Mouse (Mus musculus) skeletal muscle tissue, postnatal 0 days (tissue): ENCODE data around the gene Pskh1. TPM values are rescaled to one million over a fixed set of nuclear protein-coding genes. Genes with fewer than 3 reads are reported as not detected.

Experiments
- microRNA-seq, 2 experiments: library from miRNA; unstranded; fragments of <30 nt; microRNA quantifications; one replicate each; pipeline ENCODE4; 2016
- polyA plus RNA-seq: library from polyadenylated mRNA; unstranded; fragments of >200 nt; fragmentation: Nextera tagmentation; extraction: Ambion mirVana; gene quantifications from 2 replicates; pipeline ENCODE4 v1.2.1, GENCODE M21; 2015

Pskh1 gene
- 16.8 and 17.0 TPM in 2 replicates for polyA plus RNA-seq

GRCm38 (mm10) chr8:105900180-105900940 lies at the start of gene Pskh1:
Pskh1 (plus strand) TSS chr8:105900441.

GRCm38 (mm10) chr8:105853178-105853577 lies 47.1 kb upstream of the Pskh1 start, which contains the start of gene Cenpt:
Cenpt (minus strand) TSS chr8:105853278.

DNA sequence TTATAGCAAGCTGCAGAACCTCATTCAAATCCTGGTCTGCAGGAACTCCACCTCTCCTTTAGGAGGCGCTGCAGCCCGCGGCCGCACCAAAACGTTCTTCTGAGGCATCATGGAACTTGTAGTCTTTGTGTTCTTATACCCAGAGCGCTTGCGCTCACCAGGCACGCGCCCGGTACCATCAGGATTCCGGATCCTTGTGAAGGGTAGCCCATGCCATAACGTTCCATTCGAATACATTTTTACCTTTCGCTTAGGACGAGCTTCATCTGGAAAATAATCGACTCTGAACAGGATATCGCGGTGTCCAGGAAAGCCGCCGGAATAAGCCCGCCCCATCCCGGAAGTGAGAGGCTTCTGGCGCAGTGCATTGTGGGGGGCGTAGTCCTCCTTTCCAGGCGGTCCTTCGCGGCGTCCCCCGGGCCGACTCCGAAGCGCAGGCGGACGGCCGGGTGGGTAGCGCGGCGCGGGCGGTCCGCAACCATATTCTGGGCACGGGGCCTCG lies 45.5 kb upstream of the Pskh1 start, which contains the start of gene Thap11:
Thap11 (plus strand) TSS at position 418 of the 502 bp plus-strand sequence.

GRCm38 (mm10) chr8:105860143-105860981 lies 39.9 kb upstream of the Pskh1 start, which contains the start of gene Nutf2:
Nutf2 (plus strand) TSS chr8:105860580.

DNA sequence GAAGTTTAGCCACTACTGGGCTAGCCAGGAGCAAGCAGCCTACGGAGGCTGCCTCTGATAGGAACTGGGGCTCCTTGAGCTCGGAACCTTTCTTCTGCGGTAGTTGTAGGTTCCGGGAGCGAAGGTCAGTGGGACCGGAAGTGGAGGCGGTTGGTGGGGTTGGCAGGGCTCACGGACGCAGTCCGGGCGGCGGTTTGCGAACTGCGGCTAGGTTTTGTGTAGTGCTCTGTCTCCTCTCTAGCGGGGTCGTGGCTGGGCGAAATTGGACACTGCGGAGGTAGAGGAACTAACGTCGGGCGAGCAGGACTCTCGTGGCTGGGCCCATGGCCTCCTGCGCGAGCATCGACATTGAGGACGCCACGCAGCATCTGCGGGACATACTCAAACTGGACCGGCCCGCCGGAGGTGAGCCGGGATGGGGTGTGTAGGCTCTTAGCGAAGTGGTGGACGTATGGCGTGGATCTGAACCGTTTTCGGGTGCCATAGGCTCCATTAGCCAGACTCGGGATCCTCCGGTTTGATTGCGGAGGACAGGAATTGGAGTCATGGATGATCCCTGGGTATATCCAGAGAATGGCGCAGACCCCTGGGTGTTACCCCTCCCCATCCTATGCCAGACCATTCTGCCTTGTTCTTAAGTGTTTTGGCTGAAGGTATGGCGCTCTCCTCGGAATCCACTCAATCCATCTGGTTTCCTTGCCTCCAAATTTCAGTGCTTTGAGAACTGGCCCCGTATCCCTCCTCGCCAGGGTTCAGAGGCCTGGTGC lies 19.3 kb upstream of the Pskh1 start, which contains the start of gene Edc4:
Edc4 (plus strand) TSS at position 128 of the 767 bp plus-strand sequence.

GRCm38 (mm10) chr8:105893339-105893738 lies 6.9 kb upstream of the Pskh1 start, which contains the start of gene Nrn1l:
Nrn1l (plus strand) TSS chr8:105893567.

DNA sequence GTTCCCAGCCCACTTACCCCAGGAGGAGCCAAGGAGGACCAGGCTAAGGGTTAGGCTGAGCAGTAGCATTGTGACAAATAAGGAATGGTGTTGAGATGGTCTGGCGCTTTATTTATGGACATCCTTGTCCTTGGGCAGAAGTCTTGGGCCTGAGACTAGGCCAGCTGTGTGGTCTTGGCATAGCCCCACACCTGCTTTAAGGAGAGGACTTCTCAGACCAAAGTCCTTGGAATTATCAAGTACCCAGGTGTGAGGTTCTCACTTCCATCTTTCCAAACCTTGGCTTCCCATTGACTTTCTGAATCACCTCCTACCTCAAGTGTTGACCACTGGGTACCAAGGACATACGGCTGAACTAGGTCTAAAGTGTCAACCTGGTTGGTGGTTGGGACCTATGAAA lies 33.5 kb downstream of the Pskh1 start, which contains the start of gene Ctrl:
Ctrl (minus strand) TSS at position 101 of the 400 bp plus-strand sequence.

GRCm38 (mm10) chr8:105938306-105938669 lies 38.0 kb downstream of the Pskh1 start, which contains the start of gene Psmb10:
Psmb10 (minus strand) TSS chr8:105938444.

GRCm38 (mm10) chr8:105943321-105943739 lies 43.1 kb downstream of the Pskh1 start, which contains the start of gene Lcat:
Lcat (minus strand) TSS chr8:105943382.

DNA sequence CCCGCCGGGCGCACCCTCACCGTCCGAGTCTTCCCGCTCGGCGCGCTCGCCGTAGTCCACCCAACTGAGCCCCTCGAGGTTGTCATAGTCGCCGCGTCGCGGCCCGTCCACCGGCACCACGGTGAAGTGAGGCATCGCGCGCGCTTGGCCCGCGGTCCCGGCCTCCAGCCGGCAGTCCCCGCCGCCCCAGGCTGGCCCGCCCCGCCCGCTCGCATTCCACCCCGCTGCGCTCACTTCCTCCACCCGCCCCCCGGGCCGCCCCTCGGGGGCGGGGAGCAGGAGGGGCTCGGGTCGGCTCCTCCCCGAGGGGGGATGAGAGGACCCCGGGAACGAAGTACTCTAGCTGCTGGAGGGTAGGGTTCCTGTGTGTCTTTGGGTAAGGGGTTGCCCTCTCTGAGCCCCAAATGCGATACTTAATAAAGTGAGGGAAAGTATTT lies 65.7 kb downstream of the Pskh1 start, which contains the start of gene Slc12a4:
Slc12a4 (minus strand) TSS at position 193 of the 437 bp plus-strand sequence.

GRCm38 (mm10) chr8:105979325-105979724 lies 79.1 kb downstream of the Pskh1 start, which contains the start of gene Dpep3:
Dpep3 (minus strand) TSS chr8:105979429.

Small RNA genes lying within 50 kb of the gene (microRNA-seq; reads per million reads assigned to microRNA genes)
- 0 to 0.10 reads per million in 2 experiments for gene Mir7074

Other genes starting within 250 kb of the Pskh1 start
- 0.04 and 0.10 TPM in 2 replicates for gene Carmil2, start 214.2 kb upstream of the Pskh1 start, polyA plus RNA-seq
- 24.6 and 25.1 TPM in 2 replicates for gene Acd, start 199.3 kb upstream of the Pskh1 start, polyA plus RNA-seq
- 11.9 and 12.2 TPM in 2 replicates for gene Pard6a, start 199.3 kb upstream of the Pskh1 start, polyA plus RNA-seq
- not detected in 2 replicates for gene 4933405L10Rik, start 192.8 kb upstream of the Pskh1 start, polyA plus RNA-seq
- 3.2 and 3.8 TPM in 2 replicates for gene Enkd1, start 192.2 kb upstream of the Pskh1 start, polyA plus RNA-seq
- gene Gfod2, start 141.8 kb upstream of the Pskh1 start, polyA plus RNA-seq: 5.0 and 7.8 TPM in 2 replicates
- 9.3 and 9.6 TPM in 2 replicates for gene Ranbp10, start 73.1 kb upstream of the Pskh1 start, polyA plus RNA-seq
- gene Tsnaxip1, start 72.7 kb upstream of the Pskh1 start, polyA plus RNA-seq: 0.17 and 0.28 TPM in 2 replicates
- 9.9 and 12.2 TPM in 2 replicates for gene Cenpt, start 47.2 kb upstream of the Pskh1 start, polyA plus RNA-seq
- 52.0 and 52.7 TPM in 2 replicates for gene Thap11, start 45.3 kb upstream of the Pskh1 start, polyA plus RNA-seq
- 158 and 164 TPM in 2 replicates for gene Nutf2, start 39.9 kb upstream of the Pskh1 start, polyA plus RNA-seq
- 20.2 and 22.6 TPM in 2 replicates for gene Edc4, start 19.6 kb upstream of the Pskh1 start, polyA plus RNA-seq
- gene Nrn1l, start 6.9 kb upstream of the Pskh1 start, polyA plus RNA-seq: 1.2 and 1.7 TPM in 2 replicates
- gene Ctrl, start 33.4 kb downstream of the Pskh1 start, polyA plus RNA-seq: 0.32 TPM in 1 of 2 replicates, not detected in the other
- 36.6 and 38.1 TPM in 2 replicates for gene Psmb10, start 38.0 kb downstream of the Pskh1 start, polyA plus RNA-seq
- gene Lcat, start 42.9 kb downstream of the Pskh1 start, polyA plus RNA-seq: 0.49 and 0.66 TPM in 2 replicates
- 15.2 and 16.0 TPM in 2 replicates for gene Slc12a4, start 65.7 kb downstream of the Pskh1 start, polyA plus RNA-seq
- not detected in 2 replicates for gene Dpep3, start 79.0 kb downstream of the Pskh1 start, polyA plus RNA-seq
- gene Dus2, start 90.9 kb downstream of the Pskh1 start, polyA plus RNA-seq: 15.0 and 15.5 TPM in 2 replicates
- gene Dpep2nb, start 105.5 kb downstream of the Pskh1 start, polyA plus RNA-seq: not detected in 2 replicates
- gene Ddx28, start 111.4 kb downstream of the Pskh1 start, polyA plus RNA-seq: 11.5 and 14.0 TPM in 2 replicates
- 2.9 and 3.2 TPM in 2 replicates for gene Nfatc3, start 158.4 kb downstream of the Pskh1 start, polyA plus RNA-seq
- gene Esrp2, start 236.5 kb downstream of the Pskh1 start, polyA plus RNA-seq: 0.23 and 1.7 TPM in 2 replicates
- gene Pla2g15, start 250.0 kb downstream of the Pskh1 start, polyA plus RNA-seq: 5.5 and 8.9 TPM in 2 replicates